Mouse (Mus musculus) forebrain, embryonic 16.5 days (tissue): ENCODE data around the gene Gm11027. TPM values are rescaled to one million over a fixed set of nuclear protein-coding genes. Genes with fewer than 3 reads are reported as not detected.

ENCODE experiments used
- ATAC-seq: fragments of 200-750 bp; cut with Nextera tagmentation; 2 replicates; pipeline ENCODE4 v1.8.0; 2017; ENCODE audit warnings: mild to moderate bottlenecking, moderate library complexity
- H3K27ac ChIP-seq: fragments of 300-500 bp; sonication (generic); 2 replicates; pipeline ENCODE4 v1.5.1; 2014; ENCODE audit warnings: low read length, control low read depth
- H3K27me3 ChIP-seq: fragments of 300-500 bp; sonication (generic); replicated peaks from 2 replicates; pipeline ENCODE4 v1.6.1; 2014; ENCODE audit warnings: low read length; ENCODE audit not compliant: control insufficient read depth, insufficient read depth
- H3K36me3 ChIP-seq: fragments of 300-500 bp; sonication (generic); 2 replicates; pipeline ENCODE4 v1.6.1; 2014; ENCODE audit not compliant: control insufficient read depth, insufficient read depth
- H3K4me1 ChIP-seq: fragments of 300-500 bp; sonication (generic); replicated peaks from 2 replicates; pipeline ENCODE4 v1.6.1; 2014; ENCODE audit warnings: low read length; ENCODE audit not compliant: control insufficient read depth, insufficient read depth
- H3K4me2 ChIP-seq: fragments of 300-500 bp; sonication (generic); 2 replicates; pipeline ENCODE4 v1.6.1; 2014; ENCODE audit warnings: mild to moderate bottlenecking, low read length, control low read depth
- H3K4me3 ChIP-seq: fragments of 300-500 bp; sonication (generic); replicated peaks from 2 replicates; pipeline ENCODE4 v1.5.1; 2014; ENCODE audit warnings: mild to moderate bottlenecking, low read length, control low read depth
- H3K9ac ChIP-seq: fragments of 300-500 bp; sonication (generic); replicated peaks from 2 replicates; pipeline ENCODE4 v1.6.1; 2014; ENCODE audit warnings: low read depth, low read length, control low read depth
- H3K9me3 ChIP-seq: fragments of 300-500 bp; sonication (generic); 2 replicates; pipeline ENCODE4 v1.6.1; 2016; ENCODE audit warnings: low read length; ENCODE audit not compliant: control insufficient read depth
- WGBS: fragments of 180-500 bp; shearing (Covaris S2); extraction: QIAGEN DNeasy Blood & Tissue Kit; methylation state at CpG from one replicate; pipeline ENCODE4 v1.1.7; 2014; 5-methylcytosine and 5-hydroxymethylcytosine counted together
- polyA plus RNA-seq: library from polyadenylated mRNA; unstranded; fragments of >200 nt; fragmentation: Nextera tagmentation; extraction: Ambion mirVana; gene quantifications from 2 replicates; pipeline ENCODE4 v1.2.1, GENCODE M21; 2015

Gm11027 gene
- polyA plus RNA-seq, 1 experiment from 2014 or later: not detected

DNA sequence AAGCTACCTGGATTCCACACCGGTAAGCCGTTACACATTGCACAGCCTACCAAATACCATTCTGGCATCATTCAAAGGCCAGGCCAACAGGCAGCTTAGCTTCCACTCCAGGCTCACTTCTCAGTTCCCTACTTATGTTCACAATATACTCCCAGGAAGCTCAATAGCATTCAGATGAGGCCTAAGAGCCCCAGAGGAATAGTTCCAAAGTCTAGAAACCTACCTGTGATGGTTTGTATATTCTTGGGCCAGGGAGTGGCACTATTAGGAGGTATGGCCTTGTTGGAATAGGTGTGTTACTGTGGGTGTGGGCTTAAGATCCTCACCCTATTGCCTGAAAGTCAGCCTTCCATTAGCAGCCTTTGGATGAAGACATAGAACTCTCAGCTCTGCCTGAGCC, 4.1 kb upstream of the Gm11027 start:
- Histone ChIP-seq H3K4me2 (no peak overlapping the region), H3K27me3 (no peaks in the 10 kb centered on the region), H3K36me3 (no peaks in the 10 kb centered on the region), H3K27ac (no peak overlapping the region), H3K9ac (no peak overlapping the region), H3K4me1 (no peaks in the 10 kb centered on the region), H3K4me3 (no peak overlapping the region), H3K9me3 (no peaks in the 10 kb centered on the region)
- no peak for ATAC-seq
- WGBS: 90% methylated on average over 2 of the region's 2 CpGs

- ATAC-seq: no peak
- H3K27ac ChIP-seq: no peak overlapping the region
- H3K9me3 ChIP-seq: no peaks in the 10 kb centered on the region
- 30% methylated on average over 1 of the region's 1 CpGs for WGBS
- no peak overlapping the region for H3K9ac ChIP-seq
- H3K4me1 ChIP-seq: no peaks in the 10 kb centered on the region
- H3K27me3 ChIP-seq: no peaks in the 10 kb centered on the region
- H3K36me3 ChIP-seq: no peaks in the 10 kb centered on the region
- no peak overlapping the region for H3K4me2 ChIP-seq
- no peak overlapping the region for H3K4me3 ChIP-seq
Measured at GRCm38 (mm10) chr12:116273733-116274132, 1.5 kb upstream of the Gm11027 start.

GRCm38 (mm10) chr12:116275631-116276030, 445 bp downstream of the Gm11027 start:
- H3K27me3 ChIP-seq: no peaks in the 10 kb centered on the region
- WGBS: 93% methylated on average over 4 of the region's 4 CpGs
- H3K36me3 ChIP-seq: no peaks in the 10 kb centered on the region

GRCm38 (mm10) chr12:116276961-116277360, 1.8 kb downstream of the Gm11027 start:
- Histone ChIP-seq H3K4me1 (peaks cover 7% of the 10 kb centered on the region), H3K9ac (no peak overlapping the region), H3K9me3 (no peaks in the 10 kb centered on the region), H3K27ac (no peak overlapping the region), H3K4me2 (no peak overlapping the region), H3K36me3 (no peaks in the 10 kb centered on the region), H3K27me3 (no peaks in the 10 kb centered on the region), H3K4me3 (no peak overlapping the region)
- WGBS: 76% methylated on average over 2 of the region's 2 CpGs
- no peak for ATAC-seq

More at GRCm38 (mm10) chr12:116275631-116276030, 445 bp downstream of the Gm11027 start:
- Histone ChIP-seq H3K4me3 (no peak overlapping the region), H3K9ac (no peak overlapping the region), H3K4me1 (0 out of 2 replicates have a peak, but pooled peaks cover 4% of the 10 kb centered on the region), H3K9me3 (no peaks in the 10 kb centered on the region), H3K4me2 (no peak overlapping the region), H3K27ac (no peak overlapping the region)
- no peak for ATAC-seq

- H3K27ac ChIP-seq: no peak overlapping the region
- no peak for ATAC-seq
- no peak overlapping the region for H3K9ac ChIP-seq
- WGBS: 88% methylated on average over 1 of the region's 1 CpGs
- H3K27me3 ChIP-seq: no peaks in the 10 kb centered on the region
- H3K9me3 ChIP-seq: no peaks in the 10 kb centered on the region
- no peak overlapping the region for H3K4me2 ChIP-seq
- no peak overlapping the region for H3K4me3 ChIP-seq
- H3K36me3 ChIP-seq: no peaks in the 10 kb centered on the region
- peaks cover 9% of the 10 kb centered on the region for H3K4me1 ChIP-seq
Measured at GRCm38 (mm10) chr12:116278541-116278940, 3.4 kb downstream of the Gm11027 start.

GRCm38 (mm10) chr12:116279181-116279580, 4.0 kb downstream of the Gm11027 start:
- peaks cover 9% of the 10 kb centered on the region for H3K4me1 ChIP-seq
- no peaks in the 10 kb centered on the region for H3K36me3 ChIP-seq
- H3K27me3 ChIP-seq: no peaks in the 10 kb centered on the region
- WGBS: 95% methylated on average over 2 of the region's 2 CpGs
- H3K9me3 ChIP-seq: no peaks in the 10 kb centered on the region
- no peak overlapping the region for H3K9ac ChIP-seq
- no peak overlapping the region for H3K27ac ChIP-seq
- ATAC-seq: no peak
- H3K4me3 ChIP-seq: no peak overlapping the region
- H3K4me2 ChIP-seq: no peak overlapping the region

GRCm38 (mm10) chr12:116280149-116280652, 5.0 kb downstream of the Gm11027 start:
- no peak for ATAC-seq
- no peaks in the 10 kb centered on the region for H3K9me3 ChIP-seq
- WGBS: under 1% methylated on average over 7 of the region's 7 CpGs

DNA sequence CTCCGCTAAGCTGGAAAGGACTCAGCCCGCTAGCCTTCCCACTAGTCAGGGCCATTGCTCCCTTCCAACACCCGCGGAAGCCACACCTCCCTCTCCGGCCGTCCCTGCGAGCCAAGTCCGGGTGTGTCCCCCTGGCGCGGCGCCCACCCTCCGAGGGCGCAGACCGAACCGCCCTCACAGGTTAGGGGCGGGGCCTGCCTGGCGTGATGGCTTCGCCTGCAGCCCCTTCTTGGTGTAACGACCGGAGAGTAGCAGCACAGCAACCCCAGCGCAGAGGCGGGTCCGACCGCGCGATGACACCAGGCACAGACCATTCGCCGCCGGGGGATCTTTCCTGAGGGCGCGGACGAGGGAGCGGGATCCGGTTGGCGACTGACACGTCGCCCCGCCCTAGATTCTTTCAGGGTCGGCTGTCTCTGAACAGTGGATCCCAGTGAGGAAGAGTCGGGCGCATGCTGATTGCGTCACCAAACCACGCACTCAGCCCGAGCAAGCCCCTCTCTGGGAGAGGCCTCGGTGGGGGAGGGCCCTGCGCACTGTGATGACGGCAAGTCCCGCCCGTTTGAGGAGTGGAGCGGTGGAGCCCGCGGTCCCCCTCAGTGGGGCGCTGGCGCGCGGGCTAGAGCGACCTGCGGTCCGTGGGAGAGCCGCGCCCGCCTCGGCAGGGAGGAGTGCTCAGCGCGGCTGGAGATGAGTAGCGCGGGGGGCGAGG, 5.6 kb downstream of the Gm11027 start, which contains the start of gene Esyt2:
Esyt2 (plus strand) TSS at position 544 of the 712 bp plus-strand sequence.
- Histone ChIP-seq H3K4me1 (peaks cover 9% of the 10 kb centered on the region), H3K4me2 (peak within 1 kb of the TSS; percentile 96), H3K9ac (peak within 1 kb of the TSS; percentile 97), H3K4me3 (peak within 1 kb of the TSS; percentile 97), H3K27ac (peak within 1 kb of the TSS; percentile 98), H3K36me3 (no peaks in the 10 kb centered on the region), H3K9me3 (no peaks in the 10 kb centered on the region), H3K27me3 (no peaks in the 10 kb centered on the region)
- WGBS: under 1% methylated on average over 65 of the region's 68 CpGs
- peak; percentile 98 for ATAC-seq

More at GRCm38 (mm10) chr12:116280149-116280652, 5.0 kb downstream of the Gm11027 start:
- Histone ChIP-seq H3K36me3 (no peaks in the 10 kb centered on the region), H3K4me2 (peak overlapping the region; percentile 70), H3K4me1 (peaks cover 9% of the 10 kb centered on the region), H3K27ac (peak overlapping the region; percentile 98), H3K9ac (peak overlapping the region; percentile 97), H3K4me3 (peak overlapping the region; percentile 97), H3K27me3 (no peaks in the 10 kb centered on the region)

- Histone ChIP-seq H3K36me3 (no peaks in the 10 kb centered on the region), H3K4me3 (peak overlapping the region; percentile 97), H3K9ac (peak overlapping the region; percentile 97), H3K9me3 (no peaks in the 10 kb centered on the region), H3K4me1 (peaks cover 9% of the 10 kb centered on the region), H3K4me2 (peak overlapping the region; percentile 96), H3K27ac (peak overlapping the region; percentile 91), H3K27me3 (no peaks in the 10 kb centered on the region)
- under 1% methylated on average over 49 of the region's 55 CpGs for WGBS
- ATAC-seq: no peak; the same call in 1 of the 2 replicates
Measured at GRCm38 (mm10) chr12:116281427-116282281, 6.5 kb downstream of the Gm11027 start.
